In genomic region chr12:14149843-14150567, GRCm38 (mm10) we compare ENCODE assay signal across 8 mouse cellular contexts. TPM values are rescaled to one million over a fixed set of nuclear protein-coding genes. Genes with fewer than 3 reads are reported as not detected.
DNase-seq lines count a peak whose midpoint lies in the region; ATAC-seq lines count a peak whose summit lies in the region.

No protein-coding gene starts in this region.

- intact Hi-C loops in gastrocnemius, postnatal 14 days (cut with DNase I; ENCODE audit: low total_unique reads): no loop called here

- peak overlapping the region; percentile 77 for H3K4me2 ChIP-seq in intestine, embryonic 14.5 days (ENCODE audit: low read length)

- no peaks in the 10 kb centered on the region for H3K36me3 ChIP-seq in intestine, embryonic 14.5 days (ENCODE audit: control insufficient read depth, insufficient read depth, low read length)

- ATAC-seq in intestine, embryonic 14.5 days (replicated peaks; ENCODE audit: low FRiP score, low TSS enrichment, low read depth): peak; percentile 54

- DNase-seq in adrenal gland, adult 8-10 months: peak; percentile 67
- peak; percentile 83 for DNase-seq in embryo, embryonic 10 days (ENCODE audit: low spot score)
- peak; percentile 37 for DNase-seq in gastrocnemius, postnatal 14 days
- DNase-seq in intestine, embryonic 14.5 days (ENCODE audit: low spot score): peak; percentile 79
- DNase-seq in left cerebral cortex, adult 9 months (ENCODE audit: low spot score in 2 of 2): peak; percentile 48 to 81
- DNase-seq in lung, postnatal 36 days: peak; percentile 86
- peak; percentile 82 to 84 for DNase-seq in right cerebral cortex, postnatal 36 days (ENCODE audit: low spot score in 2 of 2)
- DNase-seq in thymus, postnatal 10 days (ENCODE audit: low spot score in 2 of 2): no peak

- peaks cover 36% of the 10 kb centered on the region for H3K27me3 ChIP-seq in intestine, embryonic 14.5 days (replicated peaks; ENCODE audit: control insufficient read depth, insufficient read depth, low read length)

- peak overlapping the region; percentile 27 for H3K9ac ChIP-seq in intestine, embryonic 14.5 days (ENCODE audit: low read length)

- WGBS in intestine, embryonic 14.5 days: under 1% methylated on average over 59 of the region's 59 CpGs

- H3K4me3 ChIP-seq in intestine, embryonic 14.5 days (ENCODE audit: low read depth, low read length): peak overlapping the region; percentile 50

- peaks cover 14% of the 10 kb centered on the region; the same call in 1 of the 2 replicates for H3K4me1 ChIP-seq in intestine, embryonic 14.5 days (replicated peaks; ENCODE audit: control insufficient read depth, insufficient read depth, low read length)

- no peaks in the 10 kb centered on the region for H3K9me3 ChIP-seq in intestine, embryonic 14.5 days (ENCODE audit: control insufficient read depth, low read length)

- H3K27ac ChIP-seq in intestine, embryonic 14.5 days (ENCODE audit: low read depth): no peak overlapping the region

RNA-seq across cellular contexts. Expression of gene Fam84a, which starts 1.8 kb away (rescaled TPM):
- total RNA-seq in adrenal gland, adult 8-10 months (2022): 1 to 10 TPM; 2.0 to 9.0 (median 4.8) TPM
- total RNA-seq in gastrocnemius, postnatal 14 days (2021): under 1 TPM; 0.10 to 0.27 TPM
- polyA plus RNA-seq in intestine, embryonic 14.5 days (2014; fragmentation: Nextera tagmentation; extraction: Ambion mirVana): 5.5 and 5.7 TPM in 2 replicates

Comparison
In these comparisons a context has a peak if more than half of its experiments do, and no peak if none do; other contexts are left out.
1. DNase-seq: peak in adrenal gland, adult 8-10 months (single experiment), embryo, embryonic 10 days (single experiment), gastrocnemius, postnatal 14 days (single experiment), intestine, embryonic 14.5 days (single experiment), left cerebral cortex, adult 9 months (2 of 2), lung, postnatal 36 days (single experiment) and right cerebral cortex, postnatal 36 days (2 of 2); none in thymus, postnatal 10 days (0 of 2).